9 mouse cellular contexts compared by ENCODE assay signal in genomic region chr12:55506029-55506330, GRCm38 (mm10). TPM values are rescaled to one million over a fixed set of nuclear protein-coding genes. Genes with fewer than 3 reads are reported as not detected.
DNase-seq lines count a peak whose midpoint lies in the region; ATAC-seq and TF ChIP-seq lines count a peak whose summit lies in the region.
"Had no signal": no experiment of that assay in that cellular context is flagged by ENCODE, and none has a peak within 500 bp of the region (broad histone marks: within the 10 kb centered on the region; RNA-seq: fewer than 3 reads in every experiment).

No protein-coding gene starts in this region.

- H3K4me2 ChIP-seq in heart, postnatal 0 days (ENCODE audit: low read depth, low read length), result no peak overlapping the region
- no peak overlapping the region for H3K4me2 ChIP-seq in lung, postnatal 0 days (replicated peaks; ENCODE audit: low read depth, low read length)
- no peak overlapping the region for H3K4me2 ChIP-seq in stomach, postnatal 0 days (replicated peaks; ENCODE audit: low read depth)

- no peak for TF ChIP-seq POLR2A in testis, adult 2 months (IDR thresholded peaks at IDR 0.05; ENCODE audit: control insufficient read depth, low read depth, low read length)

- no peak for TF ChIP-seq EP300 in heart, postnatal 0 days (IDR thresholded peaks at IDR 0.05; ENCODE audit: low read depth)
- 0 out of 2 replicates have a peak, but pooled peaks have one; percentile 21 for TF ChIP-seq EP300 in lung, postnatal 0 days (IDR thresholded peaks at IDR 0.05)
- TF ChIP-seq EP300 in stomach, postnatal 0 days (optimal IDR thresholded peaks at IDR 0.05), result no peak

- H3K4me1 ChIP-seq in heart, postnatal 0 days (ENCODE audit: control insufficient read depth, insufficient read depth), result no peaks in the 10 kb centered on the region
- peaks cover 6% of the 10 kb centered on the region for H3K4me1 ChIP-seq in testis, adult 2 months (ENCODE audit: control insufficient read depth, insufficient read depth, low read length)
- no peaks in the 10 kb centered on the region for H3K4me1 ChIP-seq in lung, postnatal 0 days (ENCODE audit: insufficient read depth, low read depth, low read length)
- H3K4me1 ChIP-seq in stomach, postnatal 0 days (replicated peaks; ENCODE audit: control insufficient read depth, insufficient read depth), result no peaks in the 10 kb centered on the region

- no peaks in the 10 kb centered on the region for H3K36me3 ChIP-seq in heart, postnatal 0 days (replicated peaks; ENCODE audit: control insufficient read depth, insufficient read depth, low read length)
- H3K36me3 ChIP-seq in testis, adult 2 months (ENCODE audit: control insufficient read depth, insufficient read depth, low read length), result no peaks in the 10 kb centered on the region
- no peaks in the 10 kb centered on the region for H3K36me3 ChIP-seq in lung, postnatal 0 days (ENCODE audit: insufficient read depth, low read length)
- no peaks in the 10 kb centered on the region for H3K36me3 ChIP-seq in stomach, postnatal 0 days (ENCODE audit: control insufficient read depth, insufficient read depth, low read length)

- H3K9ac ChIP-seq in heart, postnatal 0 days (replicated peaks; ENCODE audit: low read depth, low read length), result no peak overlapping the region
- H3K9ac ChIP-seq in lung, postnatal 0 days (replicated peaks; ENCODE audit: low read depth), result no peak overlapping the region
- H3K9ac ChIP-seq in stomach, postnatal 0 days (ENCODE audit: low read length), result no peak overlapping the region

- intact Hi-C loops in gastrocnemius, adult 2 months (cut with DNase I), result no loop called here

- under 1% methylated on average over 6 of the region's 6 CpGs for whole genome bisulfite sequencing in heart, postnatal 0 days
- 0% methylated on average over 6 of the region's 6 CpGs for WGBS in lung, postnatal 0 days
- WGBS in stomach, postnatal 0 days, result under 1% methylated on average over 6 of the region's 6 CpGs

- no peak for ATAC-seq in heart, postnatal 0 days (ENCODE audit: insufficient read depth, low read depth)
- no peak for ATAC-seq in lung, postnatal 0 days
- no peak for ATAC-seq in stomach, postnatal 0 days (ENCODE audit: low FRiP score, low TSS enrichment)

- no peak overlapping the region for H3K4me3 ChIP-seq in heart, postnatal 0 days (ENCODE audit: low read depth, low read length)
- H3K4me3 ChIP-seq in testis, adult 2 months (ENCODE audit: control insufficient read depth, low read depth, low read length), result no peak overlapping the region
- H3K4me3 ChIP-seq in gastrocnemius, adult 2 months, result no peak overlapping the region
- no peak overlapping the region for H3K4me3 ChIP-seq in lung, postnatal 0 days (ENCODE audit: low read depth, low read length)
- no peak overlapping the region for H3K4me3 ChIP-seq in stomach, postnatal 0 days (ENCODE audit: low read depth, low read length)

- no peak overlapping the region for H3K27ac ChIP-seq in heart, postnatal 0 days (ENCODE audit: low read depth)
- no peak overlapping the region for H3K27ac ChIP-seq in testis, adult 2 months (ENCODE audit: control insufficient read depth, insufficient read depth, low read depth, low read length)
- no peak overlapping the region for H3K27ac ChIP-seq in gastrocnemius, adult 2 months
- no peak overlapping the region for H3K27ac ChIP-seq in lung, postnatal 0 days (ENCODE audit: low read length)
- H3K27ac ChIP-seq in stomach, postnatal 0 days (replicated peaks), result no peak overlapping the region

- DNase-seq in heart, postnatal 0 days (ENCODE audit: low spot score), result no peak
- no peak for DNase-seq in heart, adult 11 months
- DNase-seq in testis, postnatal 14 days (ENCODE audit: low spot score), result no peak
- DNase-seq in c-Kit-positive CD71-negative TER-119-negative erythroid progenitor cells, embryonic 14.5 days (ENCODE audit: low read depth), result peak; percentile 82
- DNase-seq in gastrocnemius, adult 2 months, result peak; percentile 68
- DNase-seq in lung, postnatal 0 days (ENCODE audit: low spot score), result peak; percentile 65
- peak; percentile 82 for DNase-seq in stomach, postnatal 0 days (ENCODE audit: low spot score)

- no peaks in the 10 kb centered on the region for H3K27me3 ChIP-seq in heart, postnatal 0 days (ENCODE audit: control insufficient read depth, insufficient read depth, low read length)
- no peaks in the 10 kb centered on the region for H3K27me3 ChIP-seq in testis, adult 2 months (ENCODE audit: control insufficient read depth, insufficient read depth, low read length)
- no peaks in the 10 kb centered on the region for H3K27me3 ChIP-seq in lung, postnatal 0 days (replicated peaks; ENCODE audit: insufficient read depth, low read length)
- no peaks in the 10 kb centered on the region for H3K27me3 ChIP-seq in stomach, postnatal 0 days (ENCODE audit: control insufficient read depth, insufficient read depth, low read length)

- H3K9me3 ChIP-seq in heart, postnatal 0 days (replicated peaks; ENCODE audit: control insufficient read depth, low read length), result no peaks in the 10 kb centered on the region
- no peaks in the 10 kb centered on the region for H3K9me3 ChIP-seq in lung, postnatal 0 days (ENCODE audit: low read length)
- H3K9me3 ChIP-seq in stomach, postnatal 0 days (ENCODE audit: control insufficient read depth, low read length), result no peaks in the 10 kb centered on the region

- peak; percentile 79 for TF ChIP-seq CTCF in heart, postnatal 0 days (IDR thresholded peaks at IDR 0.05; ENCODE audit: low read depth)
- peak; percentile 80; the same call in 1 of the 2 replicates for TF ChIP-seq CTCF in testis, adult 2 months (IDR thresholded peaks at IDR 0.05; ENCODE audit: control insufficient read depth, insufficient read depth, insufficient replicate concordance, low read depth, low read length)
- TF ChIP-seq CTCF in gastrocnemius, adult 2 months (IDR thresholded peaks at IDR 0.05), result peak; percentile 81
- TF ChIP-seq CTCF in lung, postnatal 0 days (IDR thresholded peaks at IDR 0.05), result peak; percentile 83
- TF ChIP-seq CTCF in stomach, postnatal 0 days (IDR thresholded peaks at IDR 0.05; ENCODE audit: low read depth), result peak; percentile 89

RNA-seq across cellular contexts. Expression of gene Nfkbia, which starts 13.5 kb away (rescaled TPM):
- total RNA-seq in heart, postnatal 0 days (2014; rRNA removed; ENCODE audit: low replicate concordance), result 65.1 and 108 TPM in 2 replicates
- polyA plus RNA-seq in heart, postnatal 0 days (2015; fragmentation: Nextera tagmentation; extraction: Ambion mirVana), result 67.1 and 72.4 TPM in 2 replicates
- 24.4 and 31.2 TPM in 2 replicates for polyA plus RNA-seq in testis, adult 2 months (2012; rRNA removed)
- total RNA-seq in gastrocnemius, adult 2 months (2021), result 10 to 100 TPM; 26.3 to 66.2 TPM
- polyA plus RNA-seq in lung, postnatal 0 days (2015; fragmentation: Nextera tagmentation; extraction: Ambion mirVana), result 184 and 297 TPM in 2 replicates
- 110 and 119 TPM in 2 replicates for polyA plus RNA-seq in stomach, postnatal 0 days (2015; fragmentation: Nextera tagmentation; extraction: Ambion mirVana)

RNA-seq across cellular contexts. Expression of gene Aldoart2, which starts 59.1 kb away (rescaled TPM):
- not detected in 2 replicates for total RNA-seq in heart, postnatal 0 days (2014; rRNA removed; ENCODE audit: low replicate concordance)
- polyA plus RNA-seq in heart, postnatal 0 days (2015; fragmentation: Nextera tagmentation; extraction: Ambion mirVana), result not detected in 2 replicates
- 375 and 376 TPM in 2 replicates for polyA plus RNA-seq in testis, adult 2 months (2012; rRNA removed)
- total RNA-seq in gastrocnemius, adult 2 months (2021), result under 1 TPM; 0.28 to 0.38 TPM
- polyA plus RNA-seq in lung, postnatal 0 days (2015; fragmentation: Nextera tagmentation; extraction: Ambion mirVana), result not detected in 2 replicates
- polyA plus RNA-seq in stomach, postnatal 0 days (2015; fragmentation: Nextera tagmentation; extraction: Ambion mirVana), result not detected in 2 replicates
- total RNA-seq: left cerebral cortex, postnatal 10 days had no signal

Comparison
In these comparisons a context has a peak if more than half of its experiments do, and no peak if none do; other contexts are left out.
1. DNase-seq: peak in c-Kit-positive CD71-negative TER-119-negative erythroid progenitor cells, embryonic 14.5 days (single experiment), gastrocnemius, adult 2 months (single experiment), lung, postnatal 0 days (single experiment) and stomach, postnatal 0 days (single experiment); none in heart, postnatal 0 days (single experiment), heart, adult 11 months (single experiment) and testis, postnatal 14 days (single experiment).
2. RNA of gene Aldoart2, which starts 59.1 kb away (polyA plus RNA-seq): 375 to 376 TPM in testis, adult 2 months; not detected in heart, postnatal 0 days, not detected in stomach, postnatal 0 days and not detected in lung, postnatal 0 days; every median in the first group is over 100 times any median in the second.
3. Peak in every context shown above with its lines, with median percentiles within 50 percentile points of each other: CTCF ChIP-seq.